Mouse (Mus musculus) hindbrain, embryonic 11.5 days (tissue): Measurements from ENCODE around the gene Ndufc2. TPM values are rescaled to one million over a fixed set of nuclear protein-coding genes. Genes with fewer than 3 reads are reported as not detected.
A peak's percentile ranks its signal among the peaks of the same experiment; 100 is the strongest.

Source experiments
- ATAC-seq: fragments of 200-750 bp; cut with Nextera tagmentation; 2 replicates; pipeline ENCODE4 v1.8.0; 2017; ENCODE audit warnings: mild to moderate bottlenecking, moderate TSS enrichment, moderate library complexity; ENCODE audit not compliant: low FRiP score
- DNase-seq: peaks from one replicate; pipeline ENCODE4 v3.0.0-alpha.2; 2015; ENCODE audit warnings: low spot score
- H3K27ac ChIP-seq: fragments of 300-500 bp; sonication (generic); 2 replicates; pipeline ENCODE4 v1.5.1; 2014; ENCODE audit warnings: mild to moderate bottlenecking, low read depth, low read length
- H3K27me3 ChIP-seq: fragments of 300-500 bp; sonication (generic); 2 replicates; pipeline ENCODE4 v1.6.1; 2014; ENCODE audit warnings: mild to moderate bottlenecking, low read length, moderate library complexity, mixed read lengths; ENCODE audit not compliant: control insufficient read depth, insufficient read depth
- H3K36me3 ChIP-seq: fragments of 300-500 bp; sonication (generic); 2 replicates; pipeline ENCODE4 v1.6.1; 2014; ENCODE audit warnings: mild to moderate bottlenecking, low read length, moderate library complexity, mixed read lengths; ENCODE audit not compliant: control insufficient read depth, insufficient read depth
- H3K4me1 ChIP-seq: fragments of 300-500 bp; sonication (generic); replicated peaks from 2 replicates; pipeline ENCODE4 v1.6.1; 2014; ENCODE audit warnings: low read length, mixed read lengths; ENCODE audit not compliant: control insufficient read depth, insufficient read depth
- H3K4me2 ChIP-seq: fragments of 300-500 bp; sonication (generic); replicated peaks from 2 replicates; pipeline ENCODE4 v1.6.1; 2014; ENCODE audit warnings: mild to moderate bottlenecking, low read depth, low read length
- H3K4me3 ChIP-seq: fragments of 300-500 bp; sonication (generic); 2 replicates; pipeline ENCODE4 v1.5.1; 2014; ENCODE audit warnings: low read depth, low read length
- H3K9ac ChIP-seq: fragments of 300-500 bp; sonication (generic); 2 replicates; pipeline ENCODE4 v1.6.1; 2014; ENCODE audit warnings: low read depth, low read length
- H3K9me3 ChIP-seq: fragments of 300-500 bp; sonication (generic); 2 replicates; pipeline ENCODE4 v1.6.1; 2016; ENCODE audit warnings: low read length; ENCODE audit not compliant: control insufficient read depth
- WGBS: fragments of 180-500 bp; shearing (Covaris S2); extraction: QIAGEN DNeasy Blood & Tissue Kit; methylation state at CpG from one replicate; pipeline ENCODE4 v1.1.7; 2014; 5-methylcytosine and 5-hydroxymethylcytosine counted together
- polyA plus RNA-seq: library from polyadenylated mRNA; unstranded; fragments of >200 nt; fragmentation: Nextera tagmentation; extraction: Ambion mirVana; gene quantifications from 2 replicates; pipeline ENCODE4 v1.2.1, GENCODE M21; 2014

Gene Ndufc2
- polyA plus RNA-seq, 1 experiment from 2014 or later: 352 TPM

DNA sequence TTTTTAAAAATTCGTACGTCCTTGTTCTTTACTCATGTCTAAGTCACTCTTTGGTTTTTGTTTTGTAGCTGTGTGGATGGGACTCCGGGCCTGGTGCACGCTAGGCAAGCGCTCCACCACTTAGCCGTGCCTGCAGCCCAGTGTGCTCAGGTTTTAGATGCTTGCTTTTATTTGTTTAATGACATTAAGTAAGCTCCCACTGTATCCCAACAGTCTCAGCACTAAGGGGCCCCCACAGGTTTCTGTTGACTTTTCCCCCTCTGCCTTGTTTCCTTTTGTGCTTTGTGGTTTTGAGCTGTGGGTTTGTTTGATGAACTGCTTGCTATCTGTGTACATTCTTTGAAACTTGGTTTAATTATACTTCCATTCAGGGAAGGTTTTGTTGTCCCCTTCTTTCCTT lies 52.4 kb downstream of the Ndufc2 start:
- H3K4me3 ChIP-seq: no peak overlapping the region
- ATAC-seq: no peak
- no peaks in the 10 kb centered on the region for H3K9me3 ChIP-seq
- H3K4me2 ChIP-seq: no peak overlapping the region
- DNase-seq: no peak
- peaks cover 2% of the 10 kb centered on the region; the same call in 1 of the 2 replicates for H3K27me3 ChIP-seq
- H3K4me1 ChIP-seq: no peaks in the 10 kb centered on the region
- no peak overlapping the region for H3K27ac ChIP-seq
- no peaks in the 10 kb centered on the region for H3K36me3 ChIP-seq
- H3K9ac ChIP-seq: no peak overlapping the region
- WGBS: 76% methylated on average over 6 of the region's 6 CpGs

DNA sequence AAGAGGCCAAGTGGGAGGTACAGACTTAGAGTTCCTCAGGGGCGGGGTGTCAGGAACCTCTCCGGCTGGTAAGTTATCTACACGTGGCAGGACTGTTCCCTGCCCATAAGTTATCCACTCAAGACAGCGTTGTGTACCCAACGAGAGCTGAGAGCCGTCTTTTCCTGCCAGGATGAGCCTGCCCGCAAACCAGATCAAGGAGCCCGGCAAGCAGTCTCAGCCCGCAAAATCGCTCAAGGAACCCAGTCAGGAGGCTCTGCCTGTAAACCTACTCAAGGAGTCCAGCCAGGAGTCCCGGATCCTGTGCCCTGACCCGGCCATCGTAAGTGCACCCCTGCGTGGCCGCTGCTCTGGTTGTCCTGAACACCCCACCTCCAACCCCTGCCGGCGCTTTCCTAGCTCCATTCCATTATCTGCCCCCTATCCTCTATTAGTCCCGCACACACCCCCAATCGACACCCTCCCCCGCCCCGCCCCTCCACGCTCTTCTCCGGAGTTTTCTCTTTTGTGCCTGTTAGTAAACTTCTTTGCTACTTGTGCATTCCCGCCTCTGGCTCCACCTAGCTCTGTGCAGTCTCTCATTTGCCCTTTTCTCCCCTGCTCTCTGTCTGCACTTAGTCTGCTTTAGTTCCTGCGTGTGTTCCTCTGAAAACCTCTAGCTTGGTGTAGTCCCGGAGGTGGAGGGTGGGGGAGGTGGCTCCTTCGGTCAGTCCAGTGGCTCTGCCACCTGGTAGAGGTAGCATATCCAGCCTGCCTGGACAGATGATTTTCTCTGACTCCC lies 53.5 kb downstream of the Ndufc2 start:
- Histone ChIP-seq H3K27ac (no peak overlapping the region), H3K4me3 (peak overlapping the region; percentile 23), H3K9ac (peak overlapping the region; percentile 50; the same call in 1 of the 2 replicates), H3K36me3 (no peaks in the 10 kb centered on the region), H3K27me3 (peaks cover 2% of the 10 kb centered on the region; the same call in 1 of the 2 replicates), H3K4me2 (peak overlapping the region; percentile 57), H3K4me1 (no peaks in the 10 kb centered on the region), H3K9me3 (no peaks in the 10 kb centered on the region)
- ATAC-seq (no peak), DNase-seq (peak; percentile 19)
- WGBS: 12% methylated on average over 27 of the region's 27 CpGs

- Histone ChIP-seq H3K27me3 (peaks cover 2% of the 10 kb centered on the region; the same call in 1 of the 2 replicates), H3K4me2 (no peak overlapping the region), H3K9me3 (no peaks in the 10 kb centered on the region), H3K9ac (no peak overlapping the region), H3K4me1 (no peaks in the 10 kb centered on the region), H3K4me3 (no peak overlapping the region), H3K27ac (no peak overlapping the region), H3K36me3 (no peaks in the 10 kb centered on the region)
- WGBS: 94% methylated on average over 10 of the region's 10 CpGs
- no peak for DNase-seq
- ATAC-seq: no peak
These were observed 55.0 kb downstream of the Ndufc2 start for GRCm38 (mm10) chr7:97454795-97455194.

DNA sequence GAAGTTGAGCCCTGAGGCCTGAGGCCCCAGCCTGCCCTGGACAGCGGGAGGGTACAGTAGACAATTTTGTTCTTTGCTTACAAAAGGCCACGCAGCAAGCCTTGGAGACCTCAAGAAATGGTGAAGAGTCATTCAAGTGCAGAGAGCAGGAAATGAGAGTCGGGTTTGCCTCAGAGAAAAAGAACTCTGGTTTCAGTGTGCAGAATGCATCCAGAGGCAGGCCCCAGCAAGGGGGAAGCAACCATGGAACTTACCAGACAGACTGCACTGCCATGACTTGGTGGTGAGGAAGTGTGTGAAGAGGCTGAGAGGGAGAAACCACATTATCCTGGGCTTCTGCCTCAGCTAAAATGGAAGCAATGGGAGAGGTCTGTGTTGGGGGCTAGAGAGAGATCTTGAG lies 55.8 kb downstream of the Ndufc2 start:
- Histone ChIP-seq H3K4me3 (no peak overlapping the region), H3K9me3 (no peaks in the 10 kb centered on the region), H3K36me3 (no peaks in the 10 kb centered on the region), H3K4me1 (no peaks in the 10 kb centered on the region), H3K9ac (no peak overlapping the region), H3K27ac (no peak overlapping the region), H3K4me2 (no peak overlapping the region), H3K27me3 (peaks cover 2% of the 10 kb centered on the region; the same call in 1 of the 2 replicates)
- DNase-seq (no peak), ATAC-seq (no peak)
- 76% methylated on average over 3 of the region's 3 CpGs for WGBS

Other genes with a start within 250 kb of the Ndufc2 start
- gene Usp35, start 68.0 kb upstream of the Ndufc2 start, polyA plus RNA-seq: 2.7 and 2.9 TPM in 2 replicates
- 6.1 and 6.8 TPM in 2 replicates for gene Kctd21, start 67.7 kb upstream of the Ndufc2 start, polyA plus RNA-seq
- gene Alg8, start 28.4 kb upstream of the Ndufc2 start, polyA plus RNA-seq: 31.9 and 33.3 TPM in 2 replicates
- gene Thrsp, start 17.7 kb downstream of the Ndufc2 start, polyA plus RNA-seq: 0.17 and 0.35 TPM in 2 replicates
- 0.46 and 0.85 TPM in 2 replicates for gene Kctd14, start 51.3 kb downstream of the Ndufc2 start, polyA plus RNA-seq
- 64.8 and 66.3 TPM in 2 replicates for gene Ints4, start 81.0 kb downstream of the Ndufc2 start, polyA plus RNA-seq
- 38.7 and 39.7 TPM in 2 replicates for gene Aamdc, start 179.5 kb downstream of the Ndufc2 start, polyA plus RNA-seq
- gene Rsf1, start 179.9 kb downstream of the Ndufc2 start, polyA plus RNA-seq: 27.2 and 29.5 TPM in 2 replicates